Mouse (Mus musculus) right cerebral cortex, adult 2 months (tissue): ENCODE results near the gene Fbxw8.

Experiments
- DNase-seq, 2 experiments: peaks; one replicate each; pipeline ENCODE4 v3.0.0; 2021 to 2022; ENCODE audit warnings: low spot score in 2 of 2

Gene Fbxw8

GRCm38 (mm10) chr5:118108124-118108793 is 47.0 kb downstream of the Fbxw8 start:
- peak in 1 of 2 experiments; percentile 57 for DNase-seq

- no peak for DNase-seq
Observed at GRCm38 (mm10) chr5:118106667-118107066, 48.6 kb downstream of the Fbxw8 start.

GRCm38 (mm10) chr5:118105536-118105935 is 49.7 kb downstream of the Fbxw8 start:
- DNase-seq = no peak

- DNase-seq = no peak
Observed at GRCm38 (mm10) chr5:118099870-118100478, 55.3 kb downstream of the Fbxw8 start.

GRCm38 (mm10) chr5:118099069-118099869 is 56.0 kb downstream of the Fbxw8 start:
- DNase-seq = no peak

- DNase-seq = no peak
Observed at GRCm38 (mm10) chr5:118096317-118096716, 58.9 kb downstream of the Fbxw8 start.

GRCm38 (mm10) chr5:118095849-118096248 is 59.4 kb downstream of the Fbxw8 start:
- no peak for DNase-seq

GRCm38 (mm10) chr5:118095433-118095832 is 59.8 kb downstream of the Fbxw8 start:
- no peak for DNase-seq

- DNase-seq = no peak
Observed at GRCm38 (mm10) chr5:118093321-118094035, 61.8 kb downstream of the Fbxw8 start.

- DNase-seq = no peak
Observed at GRCm38 (mm10) chr5:118090837-118091236, 64.4 kb downstream of the Fbxw8 start.

- no peak for DNase-seq
Observed at GRCm38 (mm10) chr5:118090101-118090500, 65.2 kb downstream of the Fbxw8 start.

- no peak for DNase-seq
Observed at GRCm38 (mm10) chr5:118089102-118089501, 66.2 kb downstream of the Fbxw8 start.

- DNase-seq = no peak
Observed at GRCm38 (mm10) chr5:118086956-118087355, 68.3 kb downstream of the Fbxw8 start.

- DNase-seq = no peak
Observed at GRCm38 (mm10) chr5:118085313-118085712, 70.0 kb downstream of the Fbxw8 start.

GRCm38 (mm10) chr5:118084171-118084727 is 71.0 kb downstream of the Fbxw8 start:
- no peak for DNase-seq

- no peak for DNase-seq
Observed at GRCm38 (mm10) chr5:118083060-118083638, 72.1 kb downstream of the Fbxw8 start.

- no peak for DNase-seq
Observed at GRCm38 (mm10) chr5:118081996-118082395, 73.3 kb downstream of the Fbxw8 start.

- no peak for DNase-seq
Observed at GRCm38 (mm10) chr5:118081374-118081949, 73.8 kb downstream of the Fbxw8 start.

GRCm38 (mm10) chr5:118079839-118080250 is 75.4 kb downstream of the Fbxw8 start:
- DNase-seq = no peak

GRCm38 (mm10) chr5:118079354-118079753 is 75.9 kb downstream of the Fbxw8 start:
- DNase-seq = peak; percentile 47 to 70

- DNase-seq = no peak
Observed at GRCm38 (mm10) chr5:118078550-118078949, 76.7 kb downstream of the Fbxw8 start.
